Mouse (Mus musculus) stomach, embryonic 14.5 days (tissue): Measurements from ENCODE around the gene Man2a2. TPM values are rescaled to one million over a fixed set of nuclear protein-coding genes. Genes with fewer than 3 reads are reported as not detected.

ENCODE experiments used
- ATAC-seq: fragments of 200-750 bp; cut with Nextera tagmentation; 2 replicates; pipeline ENCODE4 v1.8.0; 2017; ENCODE audit warnings: low read depth, moderate TSS enrichment; ENCODE audit not compliant: insufficient number of reproducible peaks, insufficient read depth, low FRiP score
- H3K27ac ChIP-seq: fragments of 300-500 bp; sonication (generic); 2 replicates; pipeline ENCODE4 v1.5.1; 2014; ENCODE audit warnings: mild to moderate bottlenecking, low read length, moderate library complexity, mixed read lengths
- H3K27me3 ChIP-seq: fragments of 300-500 bp; sonication (generic); 2 replicates; pipeline ENCODE4 v1.6.1; 2014; ENCODE audit warnings: low read length, control low read depth, mixed read lengths; ENCODE audit not compliant: control insufficient read depth, insufficient read depth
- H3K36me3 ChIP-seq: fragments of 300-500 bp; sonication (generic); 2 replicates; pipeline ENCODE4 v1.6.1; 2014; ENCODE audit warnings: mild to moderate bottlenecking, control low read depth, low read length, moderate library complexity, mixed read lengths; ENCODE audit not compliant: control insufficient read depth, insufficient read depth
- H3K4me1 ChIP-seq: fragments of 300-500 bp; sonication (generic); 2 replicates; pipeline ENCODE4 v1.6.1; 2014; ENCODE audit warnings: low read length, control low read depth, mixed read lengths; ENCODE audit not compliant: control insufficient read depth, insufficient read depth
- H3K4me2 ChIP-seq: fragments of 300-500 bp; sonication (generic); replicated peaks from 2 replicates; pipeline ENCODE4 v1.6.1; 2014; ENCODE audit warnings: low read depth, low read length, control low read depth
- H3K4me3 ChIP-seq: fragments of 300-500 bp; sonication (generic); 2 replicates; pipeline ENCODE4 v1.5.1; 2014; ENCODE audit warnings: low read depth, low read length, control low read depth
- H3K9ac ChIP-seq: fragments of 300-500 bp; sonication (generic); replicated peaks from 2 replicates; pipeline ENCODE4 v1.6.1; 2014; ENCODE audit warnings: low read depth, mild to moderate bottlenecking, control low read depth, low read length, moderate library complexity, mixed read lengths
- H3K9me3 ChIP-seq: fragments of 300-500 bp; sonication (generic); 2 replicates; pipeline ENCODE4 v1.6.1; 2016; ENCODE audit warnings: low read depth, low read length, control low read depth; ENCODE audit not compliant: control insufficient read depth
- WGBS: fragments of 180-500 bp; shearing (Covaris S2); extraction: QIAGEN DNeasy Blood & Tissue Kit; methylation state at CpG from one replicate; pipeline ENCODE4 v1.1.7; 2014; 5-methylcytosine and 5-hydroxymethylcytosine counted together
- polyA plus RNA-seq: library from polyadenylated mRNA; unstranded; fragments of >200 nt; fragmentation: Nextera tagmentation; extraction: Ambion mirVana; gene quantifications from 2 replicates; pipeline ENCODE4 v1.2.1, GENCODE M21; 2014

Man2a2 gene
- polyA plus RNA-seq, 1 experiment from 2014 or later, result 19.8 TPM

DNA sequence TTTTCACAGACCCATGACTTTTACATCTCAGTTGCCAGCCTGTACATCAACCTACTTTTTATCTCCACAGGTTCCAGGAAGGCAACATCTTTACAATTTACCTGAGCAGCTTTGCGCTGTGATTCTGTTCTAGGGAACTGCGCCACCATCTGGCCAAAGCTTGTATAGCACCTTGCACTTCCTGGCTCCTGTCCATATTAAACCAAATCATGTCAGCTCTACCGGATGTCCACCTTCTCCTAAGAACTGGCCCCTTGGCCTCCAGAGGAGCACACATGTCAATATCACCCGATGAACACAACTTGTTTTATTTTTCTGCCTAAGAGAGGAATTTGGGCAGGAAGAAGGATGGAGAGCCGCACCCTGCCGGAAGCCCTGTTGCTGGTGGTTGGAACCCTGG, 6.3 kb upstream of the Man2a2 start:
- 31% methylated on average over 6 of the region's 6 CpGs for WGBS
- no peak overlapping the region for H3K9ac ChIP-seq
- H3K36me3 ChIP-seq, result no peaks in the 10 kb centered on the region; the same call in 1 of the 2 replicates
- no peak overlapping the region for H3K27ac ChIP-seq
- H3K27me3 ChIP-seq, result no peaks in the 10 kb centered on the region
- H3K4me2 ChIP-seq, result no peak overlapping the region
- H3K9me3 ChIP-seq, result no peaks in the 10 kb centered on the region
- no peak for ATAC-seq
- H3K4me1 ChIP-seq, result no peaks in the 10 kb centered on the region
- no peak overlapping the region for H3K4me3 ChIP-seq

DNA sequence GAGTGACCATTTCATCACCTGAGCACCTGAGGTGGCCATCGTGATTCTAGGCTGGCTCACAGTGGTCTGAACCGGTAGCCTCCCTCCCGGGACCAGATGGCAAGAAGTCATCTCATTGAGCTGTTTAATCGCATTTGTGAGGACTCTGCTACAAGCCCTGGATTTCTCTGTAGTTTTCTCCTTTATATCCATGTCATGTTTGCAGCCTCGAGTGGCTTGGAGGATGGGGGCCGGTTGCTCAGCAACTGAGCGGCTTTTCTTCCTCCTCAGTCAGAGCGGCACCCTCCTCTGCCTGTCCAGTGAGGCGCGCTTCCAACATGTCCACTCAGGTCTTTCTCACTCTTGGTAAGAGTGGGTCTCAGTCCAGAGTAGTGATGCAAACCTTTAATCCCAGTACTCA, 5.0 kb upstream of the Man2a2 start:
- Histone ChIP-seq H3K4me1 (no peaks in the 10 kb centered on the region), H3K4me3 (no peak overlapping the region), H3K9me3 (no peaks in the 10 kb centered on the region), H3K9ac (no peak overlapping the region), H3K4me2 (no peak overlapping the region), H3K27ac (no peak overlapping the region), H3K27me3 (no peaks in the 10 kb centered on the region), H3K36me3 (no peaks in the 10 kb centered on the region; the same call in 1 of the 2 replicates)
- 78% methylated on average over 10 of the region's 10 CpGs for WGBS
- no peak for ATAC-seq

- H3K4me2 ChIP-seq, result no peak overlapping the region
- no peaks in the 10 kb centered on the region for H3K9me3 ChIP-seq
- H3K36me3 ChIP-seq, result no peaks in the 10 kb centered on the region; the same call in 1 of the 2 replicates
- H3K27me3 ChIP-seq, result no peaks in the 10 kb centered on the region
- no peak overlapping the region for H3K9ac ChIP-seq
- no peak overlapping the region for H3K27ac ChIP-seq
- WGBS, result 79% methylated on average over 9 of the region's 9 CpGs
- no peak overlapping the region for H3K4me3 ChIP-seq
- H3K4me1 ChIP-seq, result no peaks in the 10 kb centered on the region
- no peak for ATAC-seq
These were observed 4.3 kb upstream of the Man2a2 start for GRCm38 (mm10) chr7:80375376-80376039.

DNA sequence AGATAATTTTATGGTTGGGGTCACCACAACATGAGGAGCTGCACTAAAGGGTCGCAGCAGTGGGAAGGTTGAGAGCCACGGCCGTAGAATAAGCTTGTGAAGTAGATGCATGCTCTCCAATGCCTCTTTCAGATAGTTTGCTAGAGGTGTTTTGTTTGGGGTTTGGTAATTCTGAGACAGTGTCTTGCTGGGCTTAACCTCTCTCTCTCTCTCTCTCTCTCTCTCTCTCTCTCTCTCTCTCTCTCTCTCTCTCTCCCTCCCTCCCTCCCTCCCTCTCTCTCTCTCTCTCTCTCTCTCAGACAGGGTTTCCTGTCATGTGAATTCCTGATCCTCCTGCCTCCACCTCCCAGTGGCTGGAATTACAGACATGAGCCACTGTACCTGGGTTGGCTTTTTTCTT, 3.6 kb upstream of the Man2a2 start:
- ATAC-seq, result no peak
- 87% methylated on average over 3 of the region's 3 CpGs for WGBS
- no peak overlapping the region for H3K4me2 ChIP-seq
- H3K4me1 ChIP-seq, result peaks cover 5% of the 10 kb centered on the region; the same call in 1 of the 2 replicates
- H3K27ac ChIP-seq, result no peak overlapping the region
- H3K9ac ChIP-seq, result no peak overlapping the region
- H3K4me3 ChIP-seq, result no peak overlapping the region
- no peaks in the 10 kb centered on the region; the same call in 1 of the 2 replicates for H3K36me3 ChIP-seq
- H3K9me3 ChIP-seq, result no peaks in the 10 kb centered on the region
- H3K27me3 ChIP-seq, result no peaks in the 10 kb centered on the region

DNA sequence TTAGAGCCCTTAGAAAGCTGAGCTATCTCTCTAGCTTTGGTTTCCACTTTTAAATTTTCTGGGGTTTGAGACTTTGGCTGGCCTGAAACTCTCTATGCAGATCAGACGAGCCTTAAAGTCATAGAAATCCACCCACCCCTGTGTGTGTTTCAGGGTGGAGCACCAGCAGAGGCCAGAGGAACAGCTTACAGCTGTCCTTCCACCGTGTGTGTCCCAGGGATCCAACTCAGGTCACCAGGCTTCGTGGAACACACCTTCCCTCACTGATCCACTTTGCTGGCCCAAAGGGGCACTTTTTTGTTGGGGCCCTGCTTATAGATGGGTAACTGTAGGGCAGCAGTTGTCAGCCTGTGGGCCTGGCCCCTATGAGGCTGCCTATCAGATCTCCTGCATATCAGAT, 3.1 kb upstream of the Man2a2 start:
- Histone ChIP-seq H3K27me3 (no peaks in the 10 kb centered on the region), H3K9ac (no peak overlapping the region), H3K9me3 (no peaks in the 10 kb centered on the region), H3K4me2 (no peak overlapping the region), H3K4me1 (peaks cover 9% of the 10 kb centered on the region; the same call in 1 of the 2 replicates), H3K4me3 (no peak overlapping the region), H3K27ac (no peak overlapping the region), H3K36me3 (no peaks in the 10 kb centered on the region; the same call in 1 of the 2 replicates)
- no peak for ATAC-seq
- 55% methylated on average over 3 of the region's 3 CpGs for WGBS

DNA sequence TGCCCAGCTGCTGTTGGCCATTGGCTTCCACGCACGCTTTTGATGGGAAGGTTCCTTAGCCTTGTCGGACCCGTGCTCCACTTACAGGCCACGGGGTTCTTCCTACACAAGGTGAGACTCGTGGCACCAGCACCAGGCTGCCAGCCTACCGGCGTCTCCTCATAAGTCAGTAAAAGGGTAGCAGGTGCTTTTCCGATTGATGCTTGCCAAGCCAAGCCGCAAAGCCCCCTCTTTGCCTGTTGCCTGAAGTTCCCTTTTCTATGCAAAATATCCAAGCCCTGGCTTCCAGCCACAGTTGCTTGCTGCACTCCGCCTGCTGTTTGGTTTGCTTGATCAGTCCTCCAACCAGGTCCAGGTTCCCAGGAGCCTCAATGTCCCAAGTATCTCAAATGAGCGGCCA, 2.7 kb upstream of the Man2a2 start:
- H3K9ac ChIP-seq, result no peak overlapping the region
- no peaks in the 10 kb centered on the region for H3K9me3 ChIP-seq
- ATAC-seq, result no peak
- H3K27ac ChIP-seq, result no peak overlapping the region
- H3K36me3 ChIP-seq, result no peaks in the 10 kb centered on the region; the same call in 1 of the 2 replicates
- H3K27me3 ChIP-seq, result no peaks in the 10 kb centered on the region
- peaks cover 12% of the 10 kb centered on the region; the same call in 1 of the 2 replicates for H3K4me1 ChIP-seq
- H3K4me3 ChIP-seq, result no peak overlapping the region
- 80% methylated on average over 12 of the region's 12 CpGs for WGBS
- no peak overlapping the region for H3K4me2 ChIP-seq

GRCm38 (mm10) chr7:80373352-80373751, 2.2 kb upstream of the Man2a2 start:
- Histone ChIP-seq H3K36me3 (peaks cover 1% of the 10 kb centered on the region; the same call in 1 of the 2 replicates), H3K9ac (no peak overlapping the region), H3K27me3 (no peaks in the 10 kb centered on the region), H3K4me3 (no peak overlapping the region), H3K4me2 (no peak overlapping the region), H3K4me1 (peaks cover 12% of the 10 kb centered on the region; the same call in 1 of the 2 replicates), H3K9me3 (no peaks in the 10 kb centered on the region), H3K27ac (no peak overlapping the region)
- WGBS, result 71% methylated on average over 4 of the region's 4 CpGs
- no peak for ATAC-seq

DNA sequence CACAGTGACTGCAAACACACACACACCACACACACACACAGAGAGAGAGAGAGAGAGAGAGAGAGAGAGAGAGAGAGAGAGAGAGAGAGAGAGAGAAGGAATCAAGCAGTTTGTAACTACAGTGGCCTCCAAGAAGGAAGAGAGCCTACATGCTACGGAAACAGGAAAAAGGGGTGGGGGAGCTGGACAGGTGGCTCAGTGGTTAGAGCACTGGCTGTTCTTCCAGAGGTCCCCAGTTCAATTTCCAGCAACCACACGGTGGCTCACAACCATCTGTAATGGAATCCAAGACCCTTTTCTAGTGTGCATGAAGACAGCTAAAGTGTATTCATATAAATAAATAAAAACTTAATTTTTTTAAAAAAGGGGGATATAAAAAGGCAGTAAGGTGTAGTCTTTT, 1.5 kb upstream of the Man2a2 start:
- H3K9ac ChIP-seq, result no peak overlapping the region
- H3K9me3 ChIP-seq, result no peaks in the 10 kb centered on the region
- no peak for ATAC-seq
- no peak overlapping the region for H3K27ac ChIP-seq
- H3K4me3 ChIP-seq, result no peak overlapping the region
- no peak overlapping the region for H3K4me2 ChIP-seq
- peaks cover 8% of the 10 kb centered on the region; the same call in 1 of the 2 replicates for H3K36me3 ChIP-seq
- no peaks in the 10 kb centered on the region for H3K27me3 ChIP-seq
- 64% methylated on average over 2 of the region's 2 CpGs for WGBS
- peaks cover 12% of the 10 kb centered on the region; the same call in 1 of the 2 replicates for H3K4me1 ChIP-seq

GRCm38 (mm10) chr7:80372166-80372565, 991 bp upstream of the Man2a2 start:
- Histone ChIP-seq H3K4me1 (peaks cover 12% of the 10 kb centered on the region; the same call in 1 of the 2 replicates), H3K4me3 (no peak overlapping the region), H3K36me3 (peaks cover 13% of the 10 kb centered on the region), H3K27ac (no peak overlapping the region), H3K9ac (no peak overlapping the region), H3K9me3 (no peaks in the 10 kb centered on the region), H3K27me3 (no peaks in the 10 kb centered on the region), H3K4me2 (no peak overlapping the region)
- 82% methylated on average over 3 of the region's 3 CpGs for WGBS
- ATAC-seq, result no peak
